Mouse (Mus musculus): ENCODE data around the gene P2ry6.

P2ry6 gene

DNA sequence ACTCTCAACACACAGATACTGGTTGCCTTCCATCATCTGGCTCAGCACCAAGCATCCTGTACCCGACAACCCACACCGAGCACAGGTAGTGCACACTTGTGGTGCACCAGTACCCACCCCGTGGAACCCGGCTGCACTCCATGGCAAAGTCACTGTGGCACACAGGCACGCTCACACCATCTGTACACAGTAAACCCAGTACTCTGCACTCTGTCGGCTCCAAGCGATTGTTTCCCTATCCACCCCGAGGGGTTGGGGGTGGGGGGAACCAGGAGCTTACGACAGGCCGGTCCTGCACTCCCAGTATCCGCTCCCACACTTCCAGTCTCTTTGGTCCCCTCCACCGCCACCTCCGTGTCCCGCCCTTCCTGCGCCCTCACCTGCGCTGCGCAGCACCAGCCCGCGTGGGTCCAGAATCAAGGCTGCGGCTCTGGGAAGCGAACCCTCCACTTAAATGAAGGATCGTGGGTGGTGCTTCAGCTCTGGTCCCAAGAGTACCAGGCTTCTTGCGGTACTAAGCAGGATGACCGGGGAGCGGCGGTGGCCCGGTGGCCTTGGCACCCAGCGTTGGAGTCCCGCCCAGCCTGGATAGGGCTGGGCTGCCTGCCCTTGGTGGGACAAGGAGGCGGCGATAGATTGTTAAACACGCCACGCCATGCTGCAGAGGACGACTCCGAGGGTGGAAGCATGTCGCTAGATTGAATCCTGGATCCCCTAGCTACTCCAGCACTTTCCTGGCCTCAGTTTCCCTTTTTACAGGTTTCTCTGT is at the start of gene P2ry6:
TSS of gene P2ry6 (minus strand) at position 515 of the 769 bp plus-strand sequence.
- DNase-seq, result no peak

DNA sequence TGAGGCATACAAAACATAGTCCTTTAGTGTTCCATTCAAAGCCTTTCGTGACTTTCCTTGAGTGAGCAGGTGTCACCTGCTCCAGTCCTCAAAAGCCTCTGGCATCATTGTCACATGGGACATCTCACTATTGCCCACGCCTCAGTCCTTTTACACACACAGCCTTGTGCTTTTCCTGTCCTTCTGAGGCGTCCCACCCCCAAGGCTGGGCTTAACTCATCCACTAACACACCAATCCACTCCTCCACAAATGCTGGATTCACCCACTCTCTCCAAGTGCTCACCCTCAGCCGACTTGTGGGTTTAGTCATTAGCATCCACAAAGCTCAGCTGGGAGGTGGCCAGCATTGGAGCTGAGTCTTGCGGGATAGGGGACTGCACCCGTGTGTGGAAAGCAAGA is 43.0 kb upstream of the P2ry6 start:
- no peak for DNase-seq

DNA sequence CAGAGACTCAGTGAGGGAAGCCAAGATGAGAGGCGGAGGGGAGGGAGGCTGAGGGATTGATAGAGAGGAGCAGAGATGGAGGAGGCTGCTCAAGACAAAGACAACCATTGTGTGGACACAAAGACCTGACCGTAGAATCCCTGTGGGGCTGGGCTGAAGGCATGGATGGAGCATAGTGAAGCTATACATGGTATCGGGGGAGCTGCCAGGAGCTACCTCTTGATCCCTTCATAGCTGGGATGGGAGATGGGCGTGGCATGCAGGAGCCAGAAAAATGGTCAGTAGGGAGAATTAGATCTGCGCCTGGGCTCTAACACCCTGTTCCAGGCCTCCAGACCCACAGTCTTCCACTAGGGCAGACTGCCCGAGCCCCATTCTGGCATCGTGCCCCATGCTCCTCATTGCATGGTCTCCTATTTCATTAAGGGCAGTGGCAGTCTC is 42.6 kb upstream of the P2ry6 start:
- DNase-seq, result no peak

DNA sequence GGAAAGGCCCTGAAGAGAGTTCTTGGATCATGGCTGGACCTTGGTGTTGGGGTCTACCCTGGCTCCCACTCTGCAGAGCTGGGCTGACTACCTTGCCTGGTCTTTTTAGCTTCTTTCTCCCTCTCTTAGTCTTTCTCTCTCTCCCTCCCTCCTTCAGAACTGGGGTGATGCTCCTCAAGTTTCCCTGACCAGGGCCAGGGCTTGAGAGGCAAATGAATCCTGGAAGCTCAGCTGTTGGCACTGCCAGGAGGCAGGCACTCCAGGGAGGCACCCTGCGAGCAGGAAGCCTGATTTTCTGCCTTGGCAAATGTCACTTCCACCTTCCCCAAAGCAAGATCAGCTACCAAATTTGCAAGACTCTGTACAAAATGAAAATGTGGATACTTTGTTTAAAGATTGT is 40.5 kb upstream of the P2ry6 start:
- DNase-seq, result no peak

DNA sequence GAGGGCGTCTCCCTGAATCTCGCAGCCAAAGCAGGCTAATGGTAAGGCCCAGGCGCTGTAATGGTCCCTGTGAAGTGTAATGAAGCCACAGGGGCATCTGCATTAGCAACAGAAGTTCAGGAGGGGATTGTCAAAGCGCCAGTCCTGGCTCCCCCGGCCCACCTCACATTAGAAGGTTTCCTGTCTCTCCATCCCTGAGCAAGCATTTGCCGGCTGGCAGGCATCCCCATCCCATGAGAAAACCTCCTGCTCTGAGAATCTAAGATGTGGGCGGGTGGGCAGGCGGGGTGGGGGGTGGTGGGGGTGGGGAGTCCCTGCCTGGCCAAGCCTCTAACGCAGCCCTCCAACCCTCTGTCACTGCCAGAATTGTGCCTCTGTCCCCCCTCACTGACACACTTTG is 39.6 kb upstream of the P2ry6 start:
- no peak for DNase-seq

DNA sequence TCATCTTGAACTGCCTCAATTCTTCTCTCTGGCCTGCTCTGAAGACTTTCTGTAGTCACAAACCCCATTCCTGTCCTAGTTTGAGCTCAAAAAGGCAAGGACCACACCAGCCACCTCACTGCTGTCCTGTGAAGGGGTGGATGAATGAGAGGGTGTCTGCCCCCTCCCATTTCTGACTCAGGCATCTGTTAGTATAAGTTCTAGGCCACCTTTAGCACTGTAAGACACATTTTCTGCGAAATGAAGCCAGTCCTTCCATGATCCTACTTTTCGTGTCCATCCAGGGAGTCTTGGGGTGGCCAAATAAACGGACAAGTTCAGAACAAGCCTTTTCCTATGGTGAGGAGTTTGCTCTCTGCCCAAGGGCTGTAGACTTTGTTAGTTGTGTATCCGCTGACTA is 38.1 kb upstream of the P2ry6 start, which contains the start of gene P2ry2:
TSS of gene P2ry2 (minus strand) at position 326 of the 400 bp plus-strand sequence.
- DNase-seq, result no peak

DNA sequence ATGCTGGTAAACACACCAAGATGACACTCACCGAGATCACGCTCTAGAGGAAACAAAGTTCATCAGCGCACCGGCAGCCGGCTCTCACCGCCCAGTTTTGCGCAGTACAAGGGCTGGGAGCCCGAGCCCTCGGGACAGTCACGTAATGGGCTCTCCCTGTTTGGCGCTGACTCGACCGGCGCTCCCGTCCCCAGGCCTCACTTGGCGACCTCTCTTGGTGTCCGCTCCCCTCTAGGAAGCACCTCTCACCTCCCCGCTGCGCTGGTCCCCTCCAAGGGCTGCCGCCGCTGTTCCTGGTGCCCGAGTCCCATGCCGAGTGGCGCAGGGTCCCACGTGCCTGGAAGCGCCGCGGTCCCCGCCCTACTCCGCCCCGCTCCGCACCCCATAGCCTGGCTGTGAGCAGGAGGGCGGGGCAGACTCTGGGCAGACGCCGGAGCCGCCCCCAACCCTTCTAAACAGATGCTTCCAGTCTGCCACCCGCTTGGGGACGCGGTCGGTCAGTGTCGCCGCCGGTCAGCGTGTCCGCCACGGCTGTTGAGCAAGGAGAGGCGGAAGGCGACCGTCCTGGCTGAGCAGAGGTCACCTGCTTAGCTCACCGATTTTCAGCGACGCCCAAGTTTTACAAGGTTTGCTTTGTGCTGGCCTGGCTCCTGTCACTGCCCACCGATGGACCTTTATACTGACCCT is 37.4 kb upstream of the P2ry6 start:
- DNase-seq, result peak; percentile 60 to 75

DNA sequence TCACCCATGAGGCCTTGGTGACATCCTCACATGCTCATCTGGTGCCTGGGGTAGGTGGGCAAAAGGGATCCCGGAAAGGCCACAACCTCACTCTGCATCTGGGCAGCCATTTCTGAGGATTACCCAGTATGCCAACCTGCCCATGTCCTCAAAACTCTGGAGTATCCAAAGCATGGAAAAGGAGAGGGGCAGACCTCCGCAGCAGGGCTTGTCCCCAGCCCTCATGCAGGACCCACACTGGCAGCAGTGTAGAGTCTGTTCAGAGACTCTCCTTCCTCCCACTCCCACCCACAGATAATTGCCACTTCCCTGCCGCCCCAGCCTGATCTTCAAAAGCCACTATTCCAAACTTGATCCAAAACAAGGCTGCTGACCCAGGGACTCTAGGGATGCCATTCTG is 36.3 kb upstream of the P2ry6 start:
- no peak for DNase-seq

DNA sequence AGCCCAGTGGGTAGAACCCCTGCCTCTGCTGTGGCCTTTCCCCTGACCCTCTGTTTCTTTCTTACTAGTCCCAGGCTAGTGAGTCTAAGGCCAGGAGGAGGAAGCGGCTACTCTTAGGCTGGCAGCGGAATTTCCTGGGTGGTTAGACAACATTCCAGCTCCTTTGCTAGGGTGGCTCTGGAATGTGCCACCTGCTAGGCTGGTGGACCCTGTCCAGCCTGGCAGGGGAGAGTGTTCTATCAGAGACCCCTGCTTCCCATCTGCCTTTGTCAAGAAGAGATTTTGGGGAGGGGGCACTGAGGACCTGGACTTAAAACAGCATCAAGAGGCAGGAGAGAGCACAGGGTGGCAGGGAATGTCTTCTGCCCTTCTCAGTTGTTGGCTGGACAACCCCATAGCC is 31.8 kb upstream of the P2ry6 start:
- DNase-seq, result peak; percentile 33 to 60

DNA sequence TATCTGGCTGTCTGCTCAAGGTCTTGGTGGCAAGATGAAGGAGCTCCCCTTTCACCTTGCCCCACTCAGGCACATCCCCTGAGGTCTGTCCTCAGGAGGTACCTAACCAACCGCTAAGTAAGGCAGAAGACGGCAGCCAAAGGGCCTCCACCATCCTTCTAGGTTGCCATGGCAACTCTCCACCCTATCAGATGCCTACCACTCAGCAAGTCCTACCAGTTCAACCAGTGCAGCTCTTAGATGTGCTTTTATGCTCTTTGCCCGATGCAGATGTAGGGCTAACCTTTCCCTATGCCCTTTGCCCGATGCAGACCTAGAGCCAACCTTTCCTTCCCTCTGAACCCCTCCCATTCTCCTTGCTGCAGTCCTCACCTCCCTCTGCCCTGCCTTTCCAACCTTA is 30.7 kb upstream of the P2ry6 start:
- DNase-seq, result no peak

DNA sequence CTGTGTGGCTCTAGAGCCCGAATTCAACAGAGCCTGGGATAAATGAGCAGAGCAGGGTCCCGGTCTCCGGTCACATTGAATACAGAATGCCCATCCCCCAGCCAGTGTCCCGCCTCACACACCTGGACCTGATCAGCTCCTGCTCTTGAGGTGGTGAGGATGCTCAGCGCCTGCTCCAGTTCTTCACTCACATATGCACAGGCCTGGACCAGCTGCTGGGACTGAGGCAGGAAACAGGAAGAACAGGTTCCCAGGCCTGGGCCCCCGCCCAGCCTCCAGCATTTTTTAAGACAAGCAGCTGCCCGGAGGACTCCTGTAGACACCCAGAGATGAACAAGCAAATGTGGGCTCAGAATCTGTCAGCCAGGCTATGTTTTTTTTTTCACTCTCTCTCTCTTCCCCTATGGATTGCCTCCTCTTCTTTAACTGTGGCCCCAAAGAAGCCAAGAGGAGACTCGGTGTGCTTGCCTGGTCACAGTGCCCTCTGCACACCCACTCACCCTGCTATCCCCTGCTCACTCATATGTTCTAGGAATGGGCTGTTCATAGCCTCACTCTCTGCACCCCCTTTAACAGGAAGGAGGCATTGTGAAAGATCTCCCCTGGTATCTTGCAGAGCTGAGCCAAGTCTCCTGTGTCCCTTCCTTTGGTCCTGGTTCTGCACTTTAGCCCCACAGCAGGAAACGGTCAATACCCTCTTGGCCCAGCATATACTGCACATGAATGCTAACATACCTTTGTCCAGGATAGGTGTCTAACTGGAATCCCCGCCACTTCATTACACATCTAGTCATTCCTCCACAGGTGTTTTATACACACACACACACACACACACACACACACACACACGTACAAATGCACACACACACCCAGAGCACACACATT is 29.2 kb upstream of the P2ry6 start:
- DNase-seq, result no peak

DNA sequence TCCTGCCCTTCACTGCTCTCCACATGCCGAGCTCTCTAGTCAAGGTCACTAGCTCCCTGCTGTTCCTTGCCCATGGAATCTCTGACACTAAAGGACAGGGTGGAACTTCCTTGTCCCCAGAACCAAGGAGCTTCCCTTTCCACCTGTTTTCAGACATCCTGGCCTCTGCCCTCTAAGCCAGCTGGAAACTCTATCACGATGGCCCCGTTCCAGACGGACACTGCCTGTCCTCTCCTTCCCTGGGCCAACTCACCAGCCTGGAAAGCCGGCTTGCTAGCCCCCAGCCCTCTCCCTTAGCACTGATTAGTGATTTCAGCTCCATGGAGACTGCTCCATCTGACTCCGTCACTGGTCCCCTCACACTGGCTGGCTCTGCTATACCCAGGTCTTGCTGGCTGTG is 27.8 kb upstream of the P2ry6 start:
- no peak for DNase-seq

DNA sequence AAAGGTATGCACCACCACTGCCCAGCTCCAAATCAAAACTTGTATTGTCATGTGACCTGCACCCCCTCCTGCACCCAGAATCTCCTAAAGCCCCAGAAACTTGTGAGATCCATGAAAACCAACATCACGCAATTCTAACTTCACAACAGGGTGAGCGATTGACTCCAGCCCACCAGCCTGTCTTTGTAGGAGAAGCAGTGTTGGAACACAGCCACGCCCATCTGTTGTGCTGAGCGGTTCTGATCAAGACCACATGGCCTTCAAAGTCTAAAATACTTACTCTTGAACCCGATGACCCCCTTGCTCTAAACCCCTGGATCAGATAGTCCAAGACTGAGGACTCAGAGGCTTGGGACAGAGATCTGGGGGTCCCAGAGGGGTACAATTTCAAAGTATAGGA is 25.2 kb upstream of the P2ry6 start:
- DNase-seq, result no peak

DNA sequence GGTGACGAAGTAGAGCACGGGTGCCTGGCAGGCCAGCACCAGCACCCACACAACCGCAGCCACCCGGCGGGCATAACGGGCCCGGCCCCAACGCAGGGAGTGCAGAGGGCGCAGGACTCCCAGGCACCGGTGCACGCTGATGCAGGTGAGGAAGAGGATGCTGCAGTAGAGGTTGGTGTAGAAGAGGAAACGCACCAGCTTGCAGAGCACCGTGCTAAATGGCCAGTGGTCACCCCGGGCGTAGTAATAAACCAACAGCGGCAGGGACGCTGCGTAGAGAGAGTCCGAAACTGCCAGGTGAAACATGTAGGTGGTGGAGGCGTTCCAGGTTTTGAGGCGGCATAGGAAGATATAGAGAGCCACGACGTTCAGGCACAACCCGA is 24.1 kb upstream of the P2ry6 start:
- DNase-seq, result no peak

DNA sequence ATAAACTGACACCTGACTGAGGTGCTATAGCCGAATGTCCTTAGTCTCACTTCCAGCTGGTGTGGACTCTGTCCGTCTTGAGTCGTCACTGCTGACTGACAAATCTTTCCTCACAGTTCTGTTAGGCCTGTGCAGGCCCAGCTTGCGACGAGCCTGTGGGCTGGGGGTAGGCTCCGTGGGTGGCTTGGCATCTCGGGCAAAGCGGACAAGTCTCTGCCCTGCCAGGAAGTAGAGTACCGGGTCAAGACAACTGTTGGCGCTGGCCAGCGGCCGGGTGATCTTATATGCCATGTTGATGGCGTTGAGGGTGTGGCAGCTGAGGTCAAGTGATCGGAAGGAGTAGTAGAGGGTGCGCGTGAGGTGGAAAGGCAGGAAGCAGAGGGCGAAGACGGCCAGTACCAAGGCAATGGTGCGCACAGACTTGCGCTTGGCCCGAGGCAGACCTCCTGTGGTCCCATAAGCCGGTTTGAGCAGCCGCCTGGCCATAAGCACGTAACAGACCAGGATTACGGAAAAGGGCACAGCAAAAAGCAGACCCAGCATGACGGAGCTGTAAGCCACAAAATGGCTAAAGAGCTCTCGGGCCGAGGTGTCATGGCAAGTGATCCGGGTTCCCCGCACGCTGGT is 23.6 kb upstream of the P2ry6 start:
- DNase-seq, result no peak

DNA sequence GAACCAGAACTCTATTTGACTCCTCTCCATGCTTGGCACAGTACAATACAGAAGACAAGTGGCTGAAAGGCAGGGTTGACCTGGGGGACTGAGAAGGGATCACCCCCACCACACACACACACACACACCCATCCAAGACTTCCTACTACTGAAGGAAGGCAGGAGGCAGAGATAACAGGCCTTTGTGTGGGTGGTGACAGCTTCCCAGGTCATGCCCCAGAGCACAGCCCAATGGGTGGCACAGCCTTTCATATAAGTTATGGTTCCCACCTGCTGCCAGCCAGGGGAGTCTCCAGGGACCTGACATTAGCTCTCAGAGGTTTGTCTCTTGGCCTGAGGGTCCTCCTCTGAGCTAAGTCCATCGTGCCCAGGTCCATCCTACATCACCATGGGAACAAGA is 22.8 kb upstream of the P2ry6 start:
- no peak for DNase-seq

DNA sequence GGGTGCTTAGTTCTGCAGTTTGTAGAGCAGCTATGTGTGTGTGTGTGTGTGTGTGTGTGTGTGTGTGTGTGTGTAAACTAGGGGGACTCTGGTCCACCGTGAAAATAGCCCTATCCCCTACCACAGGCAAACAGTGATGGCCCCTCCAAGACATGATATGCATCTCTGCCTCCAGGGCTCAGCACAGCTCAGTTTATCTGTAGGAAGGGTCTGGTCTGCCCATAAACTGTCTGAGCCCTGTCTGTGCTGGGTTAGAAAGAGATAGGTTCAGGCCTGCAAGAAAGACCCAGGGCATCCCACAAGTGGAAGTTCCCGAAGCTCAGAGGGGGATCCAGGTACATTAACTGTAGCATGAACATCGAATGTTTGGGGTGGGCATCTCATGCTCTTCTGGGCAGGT is 21.5 kb upstream of the P2ry6 start:
- no peak for DNase-seq

DNA sequence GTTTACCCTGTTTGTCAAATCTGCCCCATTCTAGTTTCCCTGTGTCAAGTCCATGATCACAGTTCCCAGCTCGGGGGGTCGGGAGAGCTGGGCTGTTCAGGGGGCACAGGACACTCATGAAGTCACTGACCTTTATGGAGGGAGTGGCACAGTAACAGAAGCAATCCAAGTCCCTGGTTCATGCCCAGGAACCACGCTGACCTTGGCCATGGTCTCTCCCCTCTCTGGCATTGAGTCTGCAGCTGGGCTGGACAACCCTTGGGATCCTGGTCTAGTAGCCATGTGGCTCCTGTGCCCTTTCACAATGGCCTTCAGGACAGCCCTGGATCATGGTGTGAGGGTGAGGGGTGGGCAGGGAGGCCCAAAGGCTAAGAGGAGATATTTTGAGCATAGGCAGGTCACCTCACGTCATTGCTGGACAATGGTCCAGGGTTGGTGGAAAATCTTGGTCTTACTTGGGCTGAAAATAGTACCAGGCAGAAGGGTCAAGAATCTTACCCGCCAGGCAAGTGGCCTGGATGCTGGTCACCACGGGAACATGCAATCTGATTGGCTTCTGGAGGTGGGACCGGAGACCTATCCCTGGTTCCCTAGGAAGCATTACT is 20.9 kb upstream of the P2ry6 start:
- no peak for DNase-seq

DNA sequence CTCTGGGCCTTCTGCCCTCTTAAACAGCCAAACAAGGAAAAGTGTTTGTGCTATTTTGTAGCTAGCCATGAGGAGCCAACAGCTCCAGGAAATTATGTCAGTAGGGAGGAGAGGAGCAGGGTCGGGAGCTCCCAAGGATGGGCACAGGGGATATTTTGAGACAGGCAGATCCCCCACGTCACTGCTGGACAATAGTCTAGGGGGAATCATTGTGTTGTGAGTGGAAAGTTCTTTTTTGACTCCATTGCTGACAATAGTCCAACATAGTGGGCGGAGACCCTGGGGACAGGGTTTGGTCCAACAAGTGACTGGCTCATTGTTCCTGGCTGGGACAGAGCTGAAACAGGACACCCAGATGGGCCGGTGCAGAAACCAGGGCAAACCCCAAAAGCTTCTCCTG is 18.7 kb upstream of the P2ry6 start:
- peak in 1 of 2 experiments; percentile 25 for DNase-seq

DNA sequence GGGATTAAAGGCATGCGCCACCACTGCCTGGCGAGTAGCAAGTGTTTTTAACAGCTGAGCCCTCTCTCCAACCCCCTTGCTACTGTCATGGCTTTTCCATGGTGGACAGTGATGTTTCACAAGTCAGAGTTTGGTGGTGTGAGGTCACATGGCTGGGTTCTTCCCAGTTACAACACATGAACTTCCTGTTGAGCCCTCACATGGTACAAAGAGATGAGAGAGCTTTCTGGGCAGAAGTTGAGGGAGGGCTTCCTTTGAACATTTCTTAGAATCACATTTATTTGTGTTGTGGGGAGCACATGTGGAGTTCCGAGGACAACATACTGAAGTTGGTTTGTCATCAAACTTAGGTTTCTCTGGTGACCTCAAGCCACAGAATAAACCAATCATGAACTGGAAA is 17.5 kb upstream of the P2ry6 start:
- DNase-seq, result no peak

DNA sequence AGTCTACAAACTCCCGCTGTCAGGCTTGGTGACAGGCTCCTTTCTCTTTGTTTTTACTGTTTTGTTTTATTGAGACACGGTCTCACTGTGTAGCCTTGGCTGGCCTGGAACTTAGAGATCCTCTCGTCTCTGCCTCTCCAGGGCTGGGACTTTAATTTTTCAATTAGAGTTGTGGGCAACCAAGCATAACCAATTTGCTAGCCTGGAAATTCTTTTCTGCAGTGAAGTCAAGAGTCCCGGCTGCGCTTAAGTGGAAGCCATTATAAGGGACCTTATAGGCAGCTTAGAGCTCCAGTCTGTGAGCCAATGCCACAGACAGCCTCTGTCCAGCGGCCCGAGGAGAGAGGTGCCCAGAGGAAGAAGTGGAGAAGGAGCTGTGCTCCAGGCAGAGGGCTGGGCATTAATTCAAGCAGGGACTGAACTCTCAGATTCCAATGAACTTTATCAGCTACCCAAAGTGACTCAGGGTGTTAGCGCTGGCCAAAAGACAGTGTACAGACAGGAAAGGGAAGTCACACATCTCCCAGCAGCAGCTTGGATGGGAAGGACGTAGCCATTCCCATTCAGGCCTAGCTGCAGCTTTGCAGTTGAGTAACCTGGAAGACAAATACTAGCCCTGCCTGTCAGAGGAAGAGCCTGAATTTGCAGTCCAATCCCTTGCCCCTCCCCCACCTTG is 16.3 kb upstream of the P2ry6 start:
- DNase-seq, result peak; percentile 49 to 53

DNA sequence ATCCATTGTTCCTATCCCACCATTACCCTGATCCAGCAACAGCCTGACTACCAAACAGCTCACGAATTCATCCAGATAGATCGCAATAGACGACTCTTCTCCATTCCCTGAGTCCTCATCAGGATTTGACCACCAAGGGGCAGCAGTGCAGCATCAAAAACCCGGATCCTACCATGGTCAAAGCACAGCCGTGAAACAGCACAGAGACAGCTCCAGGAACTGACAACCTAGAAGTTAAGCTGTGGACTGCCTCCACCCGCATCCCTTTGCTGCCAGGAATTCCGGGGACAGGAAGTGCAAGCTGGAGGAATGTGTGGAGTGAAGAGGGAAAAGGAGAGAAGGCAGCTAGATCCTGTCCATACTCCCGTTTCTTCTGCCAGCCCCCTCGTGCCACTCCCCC is 13.6 kb upstream of the P2ry6 start:
- peak; percentile 80 to 81 for DNase-seq

Measured in kidney, adult 8-10 months (tissue).